Mouse (Mus musculus) stomach, postnatal 0 days (tissue): ENCODE measurements around the gene Ltbp1.

Experiments used
- CTCF ChIP-seq: IDR thresholded peaks from 2 replicates; pipeline ENCODE4 v1.5.1; 2016; ENCODE audit warnings: antibody characterized with exemption, low read depth, mild to moderate bottlenecking, moderate library complexity
- EP300 ChIP-seq: optimal IDR thresholded peaks from 2 replicates; pipeline ENCODE3; 2016; ENCODE audit warnings: antibody characterized with exemption

DNA sequence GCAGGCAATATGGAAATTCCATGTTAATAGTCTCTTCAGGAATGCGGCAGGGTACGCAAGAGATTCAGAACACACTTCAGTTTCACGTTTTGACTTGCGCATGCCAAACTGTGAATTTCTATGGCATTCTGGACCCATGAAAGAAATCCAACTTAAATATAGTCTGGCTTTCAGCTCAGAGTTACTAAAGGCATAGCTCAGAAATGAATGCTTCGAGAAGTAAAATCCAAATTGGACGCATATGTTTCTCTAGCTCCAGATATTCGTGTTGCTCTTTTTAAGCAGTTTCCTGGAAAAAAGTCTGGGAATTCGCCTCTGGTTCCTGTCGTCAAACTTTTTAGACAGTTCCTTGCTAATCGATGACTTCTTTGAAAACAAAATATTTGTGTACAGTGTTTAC lies 318.4 kb downstream of the Ltbp1 start:
- TF ChIP-seq CTCF (no peak), EP300 (no peak)
